Mouse (Mus musculus): ENCODE results near the gene Tmem260.

The Tmem260 gene

GRCm38 (mm10) chr14:48481591-48481990 is 35.7 kb downstream of the Tmem260 start:
- DNase-seq (ENCODE audit: low read depth, low spot score): peak; percentile 28

- DNase-seq (ENCODE audit: low read depth, low spot score): no peak
Measured at GRCm38 (mm10) chr14:48482762-48483161, 36.8 kb downstream of the Tmem260 start.

GRCm38 (mm10) chr14:48493896-48494295 is 48.0 kb downstream of the Tmem260 start:
- peak; percentile 70 for DNase-seq (ENCODE audit: low read depth, low spot score)

GRCm38 (mm10) chr14:48502573-48502972 is 56.6 kb downstream of the Tmem260 start:
- DNase-seq (ENCODE audit: low read depth, low spot score): no peak

- DNase-seq (ENCODE audit: low read depth, low spot score): peak; percentile 56
Measured at GRCm38 (mm10) chr14:48503691-48504565, 58.0 kb downstream of the Tmem260 start.

GRCm38 (mm10) chr14:48504566-48504950 is 58.6 kb downstream of the Tmem260 start:
- peak; percentile 74 for DNase-seq (ENCODE audit: low read depth, low spot score)

- DNase-seq (ENCODE audit: low read depth, low spot score): no peak
Measured at GRCm38 (mm10) chr14:48505606-48506005, 59.7 kb downstream of the Tmem260 start.

GRCm38 (mm10) chr14:48507376-48507775 is 61.5 kb downstream of the Tmem260 start:
- no peak for DNase-seq (ENCODE audit: low read depth, low spot score)

- DNase-seq (ENCODE audit: low read depth, low spot score): no peak
Measured at GRCm38 (mm10) chr14:48509131-48509530, 63.2 kb downstream of the Tmem260 start.

- no peak for DNase-seq (ENCODE audit: low read depth, low spot score)
Measured at GRCm38 (mm10) chr14:48513098-48513823, 67.3 kb downstream of the Tmem260 start.

- no peak for DNase-seq (ENCODE audit: low read depth, low spot score)
Measured at GRCm38 (mm10) chr14:48513824-48514493, 68.0 kb downstream of the Tmem260 start.

- DNase-seq (ENCODE audit: low read depth, low spot score): no peak
Measured at GRCm38 (mm10) chr14:48514620-48515019, 68.7 kb downstream of the Tmem260 start.

GRCm38 (mm10) chr14:48515538-48515937 is 69.6 kb downstream of the Tmem260 start:
- DNase-seq (ENCODE audit: low read depth, low spot score): no peak

- no peak for DNase-seq (ENCODE audit: low read depth, low spot score)
Measured at GRCm38 (mm10) chr14:48523361-48523760, 77.4 kb downstream of the Tmem260 start.

- DNase-seq (ENCODE audit: low read depth, low spot score): no peak
Measured at GRCm38 (mm10) chr14:48524135-48524534, 78.2 kb downstream of the Tmem260 start.

GRCm38 (mm10) chr14:48525055-48525454 is 79.1 kb downstream of the Tmem260 start:
- DNase-seq (ENCODE audit: low read depth, low spot score): no peak

- no peak for DNase-seq (ENCODE audit: low read depth, low spot score)
Measured at GRCm38 (mm10) chr14:48530629-48531028, 84.7 kb downstream of the Tmem260 start.

GRCm38 (mm10) chr14:48537795-48538766 is 92.2 kb downstream of the Tmem260 start:
- DNase-seq (ENCODE audit: low read depth, low spot score): no peak

GRCm38 (mm10) chr14:48545166-48545565 is 99.2 kb downstream of the Tmem260 start:
- no peak for DNase-seq (ENCODE audit: low read depth, low spot score)

- DNase-seq (ENCODE audit: low read depth, low spot score): no peak
Measured at GRCm38 (mm10) chr14:48546009-48546408, 100.1 kb downstream of the Tmem260 start.

- peak; percentile 41 for DNase-seq (ENCODE audit: low read depth, low spot score)
Measured at GRCm38 (mm10) chr14:48549703-48550102, 103.8 kb downstream of the Tmem260 start.

Measured in R1 (cell line).